Mouse (Mus musculus): ENCODE results near the gene Bap1. TPM values are rescaled to one million over a fixed set of nuclear protein-coding genes. Genes with fewer than 3 reads are reported as not detected.
A peak's percentile ranks its signal among the peaks of the same experiment; 100 is the strongest.

The Bap1 gene
- polyA plus RNA-seq, 1 experiment = 42.6 TPM

DNA sequence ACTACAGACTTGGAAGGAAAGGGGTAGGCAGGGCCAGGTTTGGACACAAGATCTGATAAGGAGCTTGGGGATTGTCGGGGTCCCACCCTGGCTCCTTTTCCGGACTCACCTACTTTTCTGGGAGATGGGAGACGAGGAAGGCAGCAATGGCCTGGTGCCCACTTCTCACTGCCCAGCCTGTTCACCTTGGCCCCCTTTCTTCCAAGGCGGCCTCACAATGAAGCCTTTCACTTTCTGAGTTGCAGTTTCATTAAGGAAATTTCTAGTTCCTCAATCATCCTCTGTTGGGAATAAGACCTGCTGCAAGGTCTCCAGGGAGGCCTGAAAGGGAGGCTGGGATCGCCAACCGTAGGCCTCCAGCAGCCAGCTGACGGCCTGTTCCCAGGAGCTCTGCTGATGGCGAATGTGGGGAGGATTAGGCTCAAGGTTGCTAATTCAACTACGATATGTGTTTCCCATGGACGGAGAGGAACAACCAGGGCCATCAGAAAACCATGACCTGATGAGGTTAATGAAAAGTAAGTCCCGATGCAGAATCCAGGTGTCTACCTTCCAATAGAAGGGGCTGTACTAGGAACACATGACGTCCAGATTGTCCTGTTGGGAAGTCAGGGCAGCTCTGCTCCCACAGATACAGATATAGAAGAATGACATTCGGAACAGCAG, 18.7 kb upstream of the Bap1 start:
- no peak for TF ChIP-seq POLR2A (IDR thresholded peaks at IDR 0.05; ENCODE audit: insufficient read length, low read depth)
- no peak for TF ChIP-seq USF1 (IDR thresholded peaks at IDR 0.05; ENCODE audit: low read depth)
- Histone ChIP-seq H3K36me3 (ENCODE audit: control insufficient read depth, insufficient read depth) (no peaks in the 10 kb centered on the region), H3K27me3 (ENCODE audit: control insufficient read depth, insufficient read depth, insufficient read length) (peaks cover 6% of the 10 kb centered on the region)

DNA sequence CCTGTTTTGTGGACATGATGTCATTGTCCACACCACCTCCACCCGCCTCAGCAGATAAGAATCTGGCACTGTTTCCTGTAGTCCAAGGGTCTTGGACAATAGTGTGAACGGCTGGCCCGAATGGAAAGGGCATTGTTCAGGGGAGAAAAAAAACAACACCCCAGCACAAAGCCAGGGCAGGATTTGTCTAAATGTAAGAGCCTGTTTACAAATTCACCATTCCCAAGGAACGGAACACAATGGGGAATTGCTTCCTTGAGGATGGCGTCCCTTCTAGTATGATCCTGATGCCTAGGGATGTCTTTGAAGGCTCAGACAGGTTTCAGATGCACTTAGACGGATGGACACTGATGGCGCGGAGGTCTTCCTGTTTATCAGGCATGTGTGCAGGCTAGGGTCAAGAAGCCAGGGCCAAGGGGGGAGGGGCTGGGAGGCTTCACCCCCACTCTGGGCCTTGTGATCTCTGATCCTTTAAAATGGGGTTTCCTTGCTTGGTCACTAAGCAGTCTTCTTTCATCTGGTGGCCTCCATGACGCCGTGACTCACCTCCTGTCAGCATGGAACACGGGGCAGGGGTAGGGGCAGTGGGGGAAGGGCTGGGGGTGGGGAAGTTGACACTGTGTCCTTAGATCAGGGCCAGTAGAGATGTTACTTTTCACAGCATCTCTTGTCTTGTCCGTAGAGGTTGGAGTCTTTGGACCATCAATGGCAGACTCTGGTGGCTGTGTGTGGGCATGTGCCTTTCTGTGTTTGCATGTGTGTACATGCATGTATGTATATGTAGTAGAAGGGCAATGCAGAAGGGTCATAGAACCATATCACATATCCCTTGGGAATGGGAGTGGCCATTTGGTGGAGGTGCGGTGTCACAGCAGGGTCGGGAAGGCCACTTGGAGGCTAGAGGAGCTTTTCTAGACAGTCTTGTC, 17.9 kb upstream of the Bap1 start:
- no peak overlapping the region for H3ac ChIP-seq (ENCODE audit: control insufficient read depth, insufficient read length)
- no peak for TF ChIP-seq E2F4 (IDR thresholded peaks at IDR 0.05; ENCODE audit: insufficient read depth)
- no peak for TF ChIP-seq MYOG (IDR thresholded peaks at IDR 0.05; ENCODE audit: control insufficient read depth in 1 of 3, insufficient read depth in 1 of 3, insufficient read length in 2 of 3, low read depth in 2 of 3)
- no peak for TF ChIP-seq POLR2A (IDR thresholded peaks at IDR 0.05; ENCODE audit: insufficient read length, low read depth)
- no peak for TF ChIP-seq POLR2AphosphoS2 (IDR thresholded peaks at IDR 0.05; ENCODE audit: insufficient read length, low read depth)
- TF ChIP-seq MYOD1 (IDR thresholded peaks at IDR 0.05; ENCODE audit: control insufficient read depth in 1 of 3, insufficient read length in 2 of 3, low read depth in 2 of 3) = no peak
- TF ChIP-seq MAX (IDR thresholded peaks at IDR 0.05; ENCODE audit: low read depth) = no peak
- no peak for TF ChIP-seq USF1 (IDR thresholded peaks at IDR 0.05; ENCODE audit: low read depth)
- TF ChIP-seq SRF (IDR thresholded peaks at IDR 0.05; ENCODE audit: control insufficient read depth, insufficient read length, low read depth) = no peak
- no peak for TF ChIP-seq CEBPB (IDR thresholded peaks at IDR 0.05; ENCODE audit: insufficient read depth, poor library complexity, severe bottlenecking)
- TF ChIP-seq REST (IDR thresholded peaks at IDR 0.05; ENCODE audit: insufficient read depth, insufficient read length) = no peak
- no peak for TF ChIP-seq TCF12 (IDR thresholded peaks at IDR 0.05; ENCODE audit: insufficient read depth, poor library complexity, severe bottlenecking)
- no peak for TF ChIP-seq TCF3 (IDR thresholded peaks at IDR 0.05; ENCODE audit: insufficient read length, low read depth)
- H3K36me3 ChIP-seq (ENCODE audit: control insufficient read depth, insufficient read depth) = no peaks in the 10 kb centered on the region
- H3K4me2 ChIP-seq (ENCODE audit: low read depth) = no peak overlapping the region
- H3K27me3 ChIP-seq (ENCODE audit: control insufficient read depth, insufficient read depth, insufficient read length) = peaks cover 6% of the 10 kb centered on the region
- no peak overlapping the region for H3K4me3 ChIP-seq
- no peaks in the 10 kb centered on the region for H3K79me2 ChIP-seq (ENCODE audit: control insufficient read depth, insufficient read depth)

More for the DNA sequence above, 18.7 kb upstream of the Bap1 start:
- Histone ChIP-seq H3K4me2 (ENCODE audit: low read depth) (no peak overlapping the region), H3K79me2 (ENCODE audit: control insufficient read depth, insufficient read depth) (no peaks in the 10 kb centered on the region), H3ac (ENCODE audit: control insufficient read depth, insufficient read length) (no peak overlapping the region), H3K4me3 (no peak overlapping the region)

DNA sequence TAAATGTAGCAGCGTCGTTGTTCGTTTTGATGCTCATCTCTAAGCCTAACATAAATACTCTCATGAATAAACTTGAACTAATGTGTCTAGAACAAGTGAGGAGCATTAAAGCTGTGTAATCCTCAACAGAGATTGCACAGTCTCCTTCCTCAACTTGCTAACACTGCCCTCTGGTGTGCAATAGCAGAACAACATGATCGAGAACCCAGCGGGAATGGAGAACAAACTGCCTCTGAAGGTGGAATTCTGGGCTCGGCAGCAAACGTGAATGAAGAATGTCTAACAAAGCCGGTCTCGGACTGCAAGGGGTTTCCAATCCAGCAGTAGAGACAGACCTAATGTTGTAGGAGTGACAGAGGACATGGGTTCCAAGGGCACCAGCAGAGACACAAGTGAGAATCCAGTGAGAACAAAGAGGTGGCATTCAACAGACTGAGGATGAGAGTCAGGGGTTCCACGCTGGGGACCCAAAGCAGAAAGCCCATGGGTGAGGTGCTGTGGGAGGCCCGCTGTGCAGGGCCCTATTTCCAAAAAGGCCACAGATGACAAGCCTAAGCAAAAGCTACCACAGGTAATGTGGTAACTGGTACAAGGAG, 17.2 kb upstream of the Bap1 start:
- peaks cover under 1% of the 10 kb centered on the region for H3K27me3 ChIP-seq (ENCODE audit: control insufficient read depth, insufficient read depth, insufficient read length)
- H3K4me2 ChIP-seq (ENCODE audit: low read depth) = peak overlapping the region; percentile 70
- no peaks in the 10 kb centered on the region for H3K36me3 ChIP-seq (ENCODE audit: control insufficient read depth, insufficient read depth)
- no peak overlapping the region for H3ac ChIP-seq (ENCODE audit: control insufficient read depth, insufficient read length)
- no peak for TF ChIP-seq POLR2A (IDR thresholded peaks at IDR 0.05; ENCODE audit: insufficient read length, low read depth)
- 0 out of 2 replicates have a peak, but pooled peaks have one; percentile 25 for TF ChIP-seq CEBPB (IDR thresholded peaks at IDR 0.05; ENCODE audit: insufficient read depth, poor library complexity, severe bottlenecking)
- TF ChIP-seq MYOD1 (IDR thresholded peaks at IDR 0.05; ENCODE audit: control insufficient read depth in 1 of 3, insufficient read length in 2 of 3, low read depth in 2 of 3) = no peak
- TF ChIP-seq SRF (IDR thresholded peaks at IDR 0.05; ENCODE audit: control insufficient read depth, insufficient read length, low read depth) = no peak
- no peak for TF ChIP-seq MYOG (IDR thresholded peaks at IDR 0.05; ENCODE audit: control insufficient read depth in 1 of 3, insufficient read depth in 1 of 3, insufficient read length in 2 of 3, low read depth in 2 of 3)
- no peak for TF ChIP-seq E2F4 (IDR thresholded peaks at IDR 0.05; ENCODE audit: insufficient read depth)
- no peak for TF ChIP-seq REST (IDR thresholded peaks at IDR 0.05; ENCODE audit: insufficient read depth, insufficient read length)
- no peaks in the 10 kb centered on the region for H3K79me2 ChIP-seq (ENCODE audit: control insufficient read depth, insufficient read depth)
- H3K4me3 ChIP-seq = no peak overlapping the region

DNA sequence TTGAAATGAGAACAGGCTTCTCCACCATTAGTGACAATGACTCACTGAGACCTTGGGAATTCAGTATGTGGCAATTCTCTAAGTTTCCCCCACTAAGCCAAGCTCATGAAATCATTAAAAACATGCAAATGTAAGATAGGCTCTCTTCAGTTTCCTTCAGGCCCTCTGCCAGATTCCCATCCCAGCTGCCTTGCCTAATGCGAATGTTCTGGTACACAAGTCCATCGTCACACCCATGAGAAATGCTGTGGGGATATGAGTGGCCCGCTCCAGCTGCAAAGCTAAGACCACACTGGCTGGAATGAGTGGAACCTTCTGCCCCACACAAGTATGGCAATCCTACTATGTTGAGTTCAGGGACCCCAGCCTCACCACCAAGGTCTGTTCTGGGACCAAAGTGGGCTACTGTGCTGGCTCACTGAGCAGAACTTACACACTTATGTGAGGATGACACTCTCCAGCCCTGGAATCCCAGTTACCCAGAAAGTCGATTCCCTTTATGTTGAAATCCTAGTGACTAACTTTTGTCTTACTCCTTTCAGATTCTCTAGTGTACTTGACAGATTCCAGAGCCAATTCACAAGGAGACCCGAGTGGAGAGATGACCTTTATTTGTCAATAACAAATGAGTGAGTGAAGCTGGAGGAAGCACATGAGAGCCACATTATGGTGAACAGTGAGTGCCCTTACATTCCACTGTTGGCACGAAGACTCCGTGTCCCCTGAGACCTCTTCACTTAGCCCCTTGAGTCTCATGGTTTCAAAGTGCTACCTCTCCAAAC, 14.0 kb upstream of the Bap1 start:
- TF ChIP-seq CEBPB (IDR thresholded peaks at IDR 0.05; ENCODE audit: insufficient read depth, poor library complexity, severe bottlenecking) (no peak), POLR2AphosphoS2 (IDR thresholded peaks at IDR 0.05; ENCODE audit: insufficient read length, low read depth) (no peak), REST (IDR thresholded peaks at IDR 0.05; ENCODE audit: insufficient read depth, insufficient read length) (no peak), TCF3 (IDR thresholded peaks at IDR 0.05; ENCODE audit: insufficient read length, low read depth) (no peak), SRF (IDR thresholded peaks at IDR 0.05; ENCODE audit: control insufficient read depth, insufficient read length, low read depth) (no peak), E2F4 (IDR thresholded peaks at IDR 0.05; ENCODE audit: insufficient read depth) (no peak), POLR2A (IDR thresholded peaks at IDR 0.05; ENCODE audit: insufficient read length, low read depth) (no peak), MYOD1 (IDR thresholded peaks at IDR 0.05; ENCODE audit: control insufficient read depth in 1 of 3, insufficient read length in 2 of 3, low read depth in 2 of 3) (no peak), TCF12 (IDR thresholded peaks at IDR 0.05; ENCODE audit: insufficient read depth, poor library complexity, severe bottlenecking) (no peak), USF1 (IDR thresholded peaks at IDR 0.05; ENCODE audit: low read depth) (no peak), MAX (IDR thresholded peaks at IDR 0.05; ENCODE audit: low read depth) (no peak), MYOG (IDR thresholded peaks at IDR 0.05; ENCODE audit: control insufficient read depth in 1 of 3, insufficient read depth in 1 of 3, insufficient read length in 2 of 3, low read depth in 2 of 3) (no peak)
- Histone ChIP-seq H3K79me2 (ENCODE audit: control insufficient read depth, insufficient read depth) (no peaks in the 10 kb centered on the region), H3K4me3 (no peak overlapping the region), H3K4me2 (ENCODE audit: low read depth) (no peak overlapping the region), H3K36me3 (ENCODE audit: control insufficient read depth, insufficient read depth) (no peaks in the 10 kb centered on the region), H3ac (ENCODE audit: control insufficient read depth, insufficient read length) (no peak overlapping the region), H3K27me3 (ENCODE audit: control insufficient read depth, insufficient read depth, insufficient read length) (no peaks in the 10 kb centered on the region)
